Mouse (Mus musculus) adipocyte (in vitro differentiated cells): ENCODE measurements around the gene Suv39h2.

Source experiments
- DNase-seq: peaks from one replicate; pipeline ENCODE4 v3.0.0-alpha.2; 2016; ENCODE audit warnings: low spot score

Gene Suv39h2

DNA sequence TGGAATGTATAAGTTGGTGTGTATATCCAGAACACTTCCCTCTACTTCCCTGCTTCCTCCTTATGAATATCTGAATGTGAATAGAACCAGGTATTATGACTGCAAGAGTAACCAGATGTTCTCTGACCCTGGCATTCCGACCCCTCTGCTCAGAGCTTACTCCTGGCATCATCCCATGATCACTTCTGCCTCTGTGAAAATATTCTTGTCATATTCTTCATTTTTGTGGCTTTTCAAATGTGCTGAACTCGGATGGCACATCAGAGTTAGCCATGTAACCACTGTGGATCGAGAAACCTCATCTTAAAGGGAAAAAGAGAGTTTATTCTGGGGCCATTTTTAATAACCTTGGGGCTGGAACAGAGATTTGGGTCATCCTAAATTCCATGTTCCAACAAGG is 52.3 kb downstream of the Suv39h2 start, which contains the start of gene Meig1:
TSS of gene Meig1 (minus strand) at position 101 of the 400 bp plus-strand sequence.
- no peak for DNase-seq

GRCm38 (mm10) chr2:3420157-3420556 is 54.7 kb downstream of the Suv39h2 start:
- DNase-seq, result no peak

DNA sequence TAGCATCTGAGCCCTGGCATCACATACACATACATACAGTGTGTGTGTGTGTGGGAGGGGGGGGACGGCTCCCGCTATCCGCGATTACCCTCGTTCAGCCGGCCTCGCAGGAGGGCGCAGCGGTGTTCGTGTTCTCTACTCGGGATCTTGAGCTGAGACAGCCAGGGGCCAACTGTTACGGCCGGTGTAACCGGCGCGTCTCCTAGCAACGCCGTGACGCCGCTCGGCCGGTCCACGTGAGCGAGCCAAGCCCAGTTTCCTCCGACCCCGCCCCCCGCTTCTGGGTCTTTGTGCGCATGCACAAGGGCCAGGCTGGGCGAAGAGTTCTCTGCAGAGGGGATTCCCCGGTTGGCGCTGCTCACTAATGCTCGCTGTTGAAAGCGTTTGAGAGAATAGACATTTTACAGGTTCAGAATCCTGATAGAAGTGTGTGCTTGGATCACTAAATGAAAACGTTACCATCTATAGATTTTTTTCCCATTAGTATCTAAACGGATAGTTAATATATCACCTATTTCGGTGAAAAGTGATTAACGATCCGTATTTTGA is 55.9 kb downstream of the Suv39h2 start:
- peak; percentile 89 for DNase-seq

GRCm38 (mm10) chr2:3415676-3416075 is 59.2 kb downstream of the Suv39h2 start:
- peak; percentile 34 for DNase-seq

- DNase-seq, result peak; percentile 51
Measured at GRCm38 (mm10) chr2:3414241-3414640, 60.6 kb downstream of the Suv39h2 start.

DNA sequence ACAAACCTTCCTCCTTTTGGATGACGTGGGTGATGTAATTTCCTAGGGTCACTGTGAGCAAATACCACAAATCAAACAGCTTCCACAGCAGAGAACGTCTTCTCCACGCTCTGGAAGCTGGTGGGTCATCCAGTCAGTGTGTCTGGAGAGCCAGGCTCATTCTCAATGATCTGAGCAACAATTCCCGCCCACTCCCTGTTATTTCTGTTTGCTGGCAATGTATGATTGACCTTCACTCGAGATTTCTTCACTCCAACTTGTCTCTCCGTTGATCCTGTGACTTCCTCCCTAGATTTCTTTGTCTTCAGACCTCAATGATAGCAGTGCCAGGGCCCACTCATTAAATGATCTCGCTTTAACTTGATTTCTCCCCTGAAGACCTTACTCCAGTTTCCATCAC is 67.1 kb downstream of the Suv39h2 start:
- peak; percentile 39 for DNase-seq

GRCm38 (mm10) chr2:3405981-3406380 is 68.8 kb downstream of the Suv39h2 start:
- no peak for DNase-seq
